Mouse (Mus musculus) urinary bladder, postnatal 36 days (tissue): ENCODE data around the gene Tifa.

Experiments
- DNase-seq, 2 experiments: peaks; one replicate each; pipeline ENCODE4 v3.0.0; 2022; ENCODE audit warnings: low spot score in 2 of 2, mixed read lengths in 1 of 2

Gene Tifa

GRCm38 (mm10) chr3:127864242-127864641 is 74.6 kb downstream of the Tifa start:
- no peak for DNase-seq

GRCm38 (mm10) chr3:127868046-127868758 is 78.6 kb downstream of the Tifa start:
- no peak for DNase-seq

GRCm38 (mm10) chr3:127868880-127869279 is 79.3 kb downstream of the Tifa start:
- no peak for DNase-seq

- DNase-seq, result no peak
These were observed 82.0 kb downstream of the Tifa start for GRCm38 (mm10) chr3:127871575-127871974.

GRCm38 (mm10) chr3:127874254-127874883 is 84.8 kb downstream of the Tifa start:
- DNase-seq, result no peak

DNA sequence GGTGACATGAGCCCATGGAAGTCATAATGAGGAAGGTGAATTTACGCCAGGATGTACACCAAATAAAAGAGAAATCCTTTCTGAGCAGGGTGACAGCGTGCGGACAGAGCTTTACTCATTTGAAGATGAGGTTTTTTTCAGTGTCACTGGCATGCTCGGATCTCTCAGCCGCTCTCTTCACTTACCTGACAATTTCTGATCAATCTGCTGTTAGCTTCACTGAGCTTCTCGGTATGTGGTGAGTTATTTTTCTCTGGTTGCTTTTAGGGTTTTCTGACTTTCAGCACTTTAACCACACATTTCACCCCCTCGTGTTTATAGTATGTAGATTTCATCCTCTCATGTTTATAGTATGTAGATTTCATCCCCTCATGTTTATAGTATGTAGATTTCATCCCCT is 85.5 kb downstream of the Tifa start:
- DNase-seq, result no peak

DNA sequence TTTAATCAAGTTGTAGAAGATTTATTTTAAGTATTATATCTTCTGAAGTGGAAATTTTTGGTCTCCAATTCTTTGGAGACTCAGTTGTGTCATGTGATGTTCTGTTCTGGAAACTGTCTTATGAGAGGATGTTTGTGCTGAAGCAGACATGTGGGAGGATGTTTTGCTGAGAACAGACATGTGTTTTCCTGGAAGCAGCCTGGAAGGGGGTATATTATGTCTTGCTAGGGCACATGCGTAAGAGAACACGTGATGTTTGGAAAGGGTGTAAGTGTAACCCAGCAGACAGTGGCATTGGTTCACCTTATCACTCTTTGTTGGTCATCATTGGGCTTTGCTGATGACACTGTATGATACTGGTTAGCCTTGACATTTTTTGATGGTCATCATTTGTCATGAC is 85.9 kb downstream of the Tifa start:
- DNase-seq, result no peak

GRCm38 (mm10) chr3:127879968-127880367 is 90.4 kb downstream of the Tifa start:
- no peak for DNase-seq

- no peak for DNase-seq
These were observed 92.1 kb downstream of the Tifa start for GRCm38 (mm10) chr3:127881684-127882083.
